Mouse (Mus musculus) CD4-positive, CD25-positive, alpha-beta regulatory T cell, adult 4 months (primary cell): ENCODE measurements around the gene Plppr3. TPM values are rescaled to one million over a fixed set of nuclear protein-coding genes. Genes with fewer than 3 reads are reported as not detected.

Source experiments
- ATAC-seq: one replicate; pipeline ENCODE4 v1.8.0; 2017
- polyA plus RNA-seq, 2 experiments: library from polyadenylated mRNA; unstranded; fragments of 100-300 nt; shearing (Covaris generic); gene quantifications; one replicate each; pipeline ENCODE4 v1.2.1; 2017

Gene Plppr3
- polyA plus RNA-seq, 2 experiments from 2014 or later = 2.1 to 4.5 TPM

GRCm38 (mm10) chr10:79852107-79852789, 22.2 kb downstream of the Plppr3 start:
- no peak for ATAC-seq

GRCm38 (mm10) chr10:79851653-79852052, 22.8 kb downstream of the Plppr3 start:
- no peak for ATAC-seq

GRCm38 (mm10) chr10:79849941-79850628, 24.3 kb downstream of the Plppr3 start:
- ATAC-seq = no peak

DNA sequence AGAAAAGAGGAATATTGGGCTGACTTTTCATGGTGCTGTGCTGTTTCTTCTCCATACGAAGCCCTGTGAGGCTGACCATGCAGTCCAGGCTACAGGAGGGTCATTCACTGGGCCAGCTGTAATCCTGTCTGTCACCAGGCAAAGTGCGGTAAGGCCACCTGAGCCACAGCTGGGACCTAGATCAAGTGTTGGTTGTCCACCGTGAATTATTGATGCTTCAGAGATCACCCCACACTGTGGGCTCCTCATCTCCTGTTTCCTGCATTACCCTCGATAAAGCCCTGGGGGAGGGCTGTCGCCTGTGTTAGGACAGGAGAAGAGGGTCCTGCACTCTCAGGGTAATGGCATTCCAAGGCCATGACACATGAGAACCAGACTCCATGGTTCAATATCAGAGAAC, 27.9 kb downstream of the Plppr3 start:
- ATAC-seq = no peak

- ATAC-seq = no peak
Observed at GRCm38 (mm10) chr10:79843476-79843875, 31.0 kb downstream of the Plppr3 start.

- no peak for ATAC-seq
Observed at GRCm38 (mm10) chr10:79842322-79842721, 32.1 kb downstream of the Plppr3 start.

- ATAC-seq = no peak
Observed at GRCm38 (mm10) chr10:79840644-79841551, 33.5 kb downstream of the Plppr3 start.

DNA sequence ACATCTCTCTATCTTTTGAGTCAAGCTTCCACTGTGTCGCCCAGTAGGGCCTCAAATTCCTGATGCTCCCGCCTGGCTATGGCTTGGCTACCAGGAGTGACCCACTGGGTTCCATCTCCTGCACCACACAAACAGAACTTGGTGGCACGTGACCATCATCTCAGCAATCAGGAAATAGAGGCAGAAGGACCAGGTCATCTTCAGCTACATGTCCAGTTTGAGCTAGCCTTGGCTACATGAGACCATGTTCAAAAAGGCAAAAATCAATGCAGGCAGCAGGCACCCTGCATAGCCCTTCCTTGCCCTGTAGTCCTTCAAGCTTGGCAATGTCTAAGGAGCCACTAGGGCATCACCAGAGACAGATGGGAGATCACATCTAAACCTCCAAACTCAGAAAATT, 34.3 kb downstream of the Plppr3 start:
- ATAC-seq = no peak

GRCm38 (mm10) chr10:79838151-79838550, 36.3 kb downstream of the Plppr3 start:
- ATAC-seq = no peak

DNA sequence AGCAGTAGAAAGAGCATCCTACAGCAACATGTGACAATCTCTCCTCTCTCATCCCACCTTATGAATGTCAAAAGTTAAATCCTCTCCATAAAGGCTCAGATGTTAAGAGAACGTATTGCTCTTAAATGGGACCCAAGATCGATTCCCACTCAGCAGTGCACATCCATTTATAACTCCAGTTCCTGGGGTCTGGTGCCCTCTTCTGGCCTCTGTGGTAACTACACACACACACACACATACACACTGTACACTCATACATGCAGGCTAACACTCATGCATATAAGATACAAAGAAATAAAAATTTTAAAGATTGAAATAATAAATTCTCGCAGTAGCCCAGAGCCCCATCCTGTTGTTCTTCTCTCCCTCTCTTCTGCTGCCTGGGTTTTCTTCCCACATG, 37.5 kb downstream of the Plppr3 start:
- no peak for ATAC-seq

DNA sequence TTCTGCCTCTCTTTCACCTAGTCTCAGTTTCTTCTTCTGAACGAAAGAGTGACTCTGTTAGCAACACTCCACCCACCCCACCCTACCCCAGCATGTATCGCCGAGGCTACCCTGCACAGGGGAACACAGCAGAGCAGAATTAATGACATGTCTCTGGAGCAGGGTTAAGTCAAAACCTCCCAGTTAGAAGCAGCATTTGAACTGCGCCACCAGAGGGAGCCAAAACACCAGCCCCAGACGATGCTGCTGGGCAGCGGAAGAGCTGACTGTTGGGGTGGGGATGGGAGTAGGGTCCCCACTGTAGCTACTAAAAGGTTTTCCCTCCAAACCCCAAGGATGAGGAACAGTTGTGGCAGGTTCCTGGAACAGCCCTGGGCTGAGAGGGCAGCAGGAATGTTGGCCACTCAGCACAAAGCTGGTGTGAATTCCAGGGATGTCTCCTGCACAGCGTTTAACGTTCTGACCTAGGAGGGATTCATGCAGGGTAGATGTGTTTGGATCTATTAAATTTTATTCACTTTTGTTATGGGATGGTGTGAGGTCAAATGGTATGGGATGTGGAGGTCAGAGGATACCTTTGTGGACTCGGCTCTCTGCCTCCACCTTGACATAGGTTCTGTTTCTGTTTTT, 39.5 kb downstream of the Plppr3 start:
- ATAC-seq = peak; percentile 79

DNA sequence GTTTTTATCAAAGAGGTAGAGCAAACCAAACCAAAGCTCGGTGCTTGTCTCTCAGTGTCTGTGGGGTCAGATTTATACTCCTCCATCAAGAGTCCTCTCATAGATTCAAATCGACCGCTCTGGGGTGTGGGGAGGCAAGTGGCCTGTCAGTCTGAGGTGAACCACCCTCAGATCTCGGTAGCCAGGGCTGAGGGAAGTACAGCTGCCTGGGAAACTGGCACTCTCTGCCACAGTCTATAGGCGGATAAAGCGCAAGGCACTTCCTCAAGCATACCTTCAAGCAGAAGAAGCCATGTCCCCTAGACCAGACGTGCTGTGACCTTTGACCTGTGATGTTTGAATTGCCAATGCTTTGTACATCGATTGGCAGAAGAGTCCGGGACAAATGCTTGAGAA, 41.6 kb downstream of the Plppr3 start:
- no peak for ATAC-seq

GRCm38 (mm10) chr10:79832026-79832785, 42.2 kb downstream of the Plppr3 start:
- no peak for ATAC-seq

DNA sequence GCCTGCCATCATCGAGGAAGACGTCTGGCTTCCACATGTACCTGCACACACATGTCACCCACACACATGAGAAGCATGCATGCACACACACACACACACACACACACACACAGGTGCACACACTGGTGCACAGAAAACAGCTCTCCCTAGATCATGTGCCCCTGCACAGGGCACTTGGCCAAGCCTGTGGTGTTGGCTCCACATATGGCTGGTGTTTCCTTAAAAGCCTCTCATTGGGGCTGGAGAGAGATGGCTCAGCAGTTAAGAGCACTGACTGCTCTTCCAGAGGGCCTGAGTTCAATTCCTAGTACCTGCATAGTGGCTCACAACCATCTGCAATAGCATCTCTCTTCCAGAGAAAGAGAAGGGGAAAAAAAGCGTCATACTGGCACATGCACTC, 42.9 kb downstream of the Plppr3 start:
- ATAC-seq = no peak

- no peak for ATAC-seq
Observed at GRCm38 (mm10) chr10:79824413-79824812, 50.0 kb downstream of the Plppr3 start.

GRCm38 (mm10) chr10:79823011-79823410, 51.4 kb downstream of the Plppr3 start:
- ATAC-seq = no peak

GRCm38 (mm10) chr10:79822372-79822771, 52.1 kb downstream of the Plppr3 start:
- ATAC-seq = no peak

- no peak for ATAC-seq
Observed at GRCm38 (mm10) chr10:79821731-79822130, 52.7 kb downstream of the Plppr3 start.

GRCm38 (mm10) chr10:79820782-79821181, 53.7 kb downstream of the Plppr3 start, which contains the start of gene Misp:
Gene Misp, plus strand, starts transcription at chr10:79820989.
- ATAC-seq = no peak

- no peak for ATAC-seq
Observed at GRCm38 (mm10) chr10:79820277-79820676, 54.2 kb downstream of the Plppr3 start.

GRCm38 (mm10) chr10:79819606-79820005, 54.8 kb downstream of the Plppr3 start:
- ATAC-seq = no peak

GRCm38 (mm10) chr10:79818225-79818624, 56.2 kb downstream of the Plppr3 start:
- ATAC-seq = no peak
